Mouse (Mus musculus): ENCODE measurements around the gene Plxdc1.

DNA sequence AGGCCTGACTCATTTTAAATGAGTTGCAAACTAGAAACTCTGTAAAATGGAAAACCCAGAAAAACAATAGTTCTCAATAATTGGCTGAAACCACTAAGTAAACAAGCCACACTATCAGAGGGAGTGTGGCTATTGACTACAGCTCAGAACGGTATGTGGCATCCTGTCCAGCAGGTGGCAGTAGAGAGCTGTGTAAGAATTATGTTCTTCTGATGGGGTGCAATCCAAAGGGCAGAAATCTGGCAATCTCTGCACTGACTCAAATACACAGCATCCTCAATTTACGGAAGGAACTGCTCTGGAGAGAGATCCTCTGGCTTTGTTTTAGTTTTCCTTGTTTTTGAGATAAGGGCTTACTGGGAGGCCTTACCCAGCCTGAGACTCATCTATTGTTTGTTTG is 86.4 kb downstream of the Plxdc1 start:
- peak; percentile 81 for TF ChIP-seq CTCF (conservative IDR thresholded peaks at IDR 0.05; ENCODE audit: low read length)
- TF ChIP-seq NANOG (IDR thresholded peaks at IDR 0.05; ENCODE audit: borderline replicate concordance, low read length): no peak
- TF ChIP-seq POU5F1 (IDR thresholded peaks at IDR 0.05; ENCODE audit: borderline replicate concordance, low read length): no peak

Data from E14TG2a.4 (cell line).